Mouse (Mus musculus): ENCODE data around the gene Mylip.

- TF ChIP-seq CTCF (IDR thresholded peaks at IDR 0.05; ENCODE audit: low read depth) (no peak), EP300 (IDR thresholded peaks at IDR 0.05; ENCODE audit: low read depth) (no peak)
Measured at GRCm38 (mm10) chr13:45437134-45437533, 47.6 kb downstream of the Mylip start.

Data from liver, embryonic 14.5 days (tissue).